Mouse (Mus musculus): ENCODE data around the gene Slc38a9. TPM values are rescaled to one million over a fixed set of nuclear protein-coding genes. Genes with fewer than 3 reads are reported as not detected.
"Not testable (repeated sequence)": the region's sequence is repeated elsewhere in the genome, so short reads cannot be mapped to it uniquely, and the experiment has no call there.

Gene Slc38a9
- polyA plus RNA-seq, 1 experiment from 2014 or later, result 47.3 TPM

GRCm38 (mm10) chr13:112683312-112683711 is 22.8 kb downstream of the Slc38a9 start:
- DNase-seq (ENCODE audit: low spot score), result no peak

DNA sequence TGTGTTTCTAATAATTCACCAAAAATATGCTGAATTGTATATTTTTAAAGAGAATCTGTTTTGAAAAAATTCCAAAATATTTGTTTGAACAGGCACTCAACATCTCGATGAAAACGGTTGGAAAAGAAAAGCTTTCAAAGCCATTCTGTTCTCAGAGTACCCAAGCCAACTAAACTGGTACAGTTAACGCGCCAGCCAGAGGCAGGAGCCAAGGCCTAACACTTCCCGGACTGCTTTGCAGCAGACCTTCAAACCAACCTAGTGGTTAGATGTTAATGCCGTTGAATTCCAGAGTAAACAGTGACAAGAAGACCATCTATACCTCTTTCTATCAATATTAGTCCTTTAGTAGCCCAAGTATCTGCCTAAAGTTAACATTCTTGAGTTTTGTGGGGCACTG is 23.4 kb downstream of the Slc38a9 start:
- DNase-seq (ENCODE audit: low spot score), result no peak

DNA sequence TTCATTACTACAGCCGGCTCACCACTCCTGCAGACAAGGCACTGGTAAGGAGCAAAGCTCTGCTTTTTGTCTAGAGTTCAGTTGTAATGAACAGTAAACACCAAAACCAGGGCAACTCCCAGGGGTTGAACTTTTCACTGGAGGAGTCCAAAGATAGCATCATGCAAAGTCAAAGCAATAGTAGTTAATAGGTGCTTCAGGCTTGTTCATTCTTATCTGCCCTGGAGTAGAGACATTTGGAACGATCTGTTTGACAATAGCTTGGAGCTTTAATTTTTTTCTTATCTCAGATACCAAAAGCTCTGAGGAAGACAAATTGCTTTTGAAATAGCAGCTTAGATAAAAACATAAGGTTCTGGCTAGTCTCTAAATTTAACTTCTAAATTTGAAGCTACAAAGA is 25.6 kb downstream of the Slc38a9 start:
- DNase-seq (ENCODE audit: low spot score), result no peak

GRCm38 (mm10) chr13:112692870-112693553 is 32.5 kb downstream of the Slc38a9 start:
- no peak for DNase-seq (ENCODE audit: low spot score)

- DNase-seq (ENCODE audit: low spot score), result no peak
Measured at GRCm38 (mm10) chr13:112695526-112696240, 35.1 kb downstream of the Slc38a9 start.

- no peak for DNase-seq (ENCODE audit: low spot score)
Measured at GRCm38 (mm10) chr13:112701256-112701655, 40.7 kb downstream of the Slc38a9 start.

- no peak for DNase-seq (ENCODE audit: low spot score)
Measured at GRCm38 (mm10) chr13:112706351-112706750, 45.8 kb downstream of the Slc38a9 start.

- DNase-seq (ENCODE audit: low spot score), result no peak
Measured at GRCm38 (mm10) chr13:112720078-112720736, 59.7 kb downstream of the Slc38a9 start.

- no peak for DNase-seq (ENCODE audit: low spot score)
Measured at GRCm38 (mm10) chr13:112721946-112722729, 61.6 kb downstream of the Slc38a9 start.

DNA sequence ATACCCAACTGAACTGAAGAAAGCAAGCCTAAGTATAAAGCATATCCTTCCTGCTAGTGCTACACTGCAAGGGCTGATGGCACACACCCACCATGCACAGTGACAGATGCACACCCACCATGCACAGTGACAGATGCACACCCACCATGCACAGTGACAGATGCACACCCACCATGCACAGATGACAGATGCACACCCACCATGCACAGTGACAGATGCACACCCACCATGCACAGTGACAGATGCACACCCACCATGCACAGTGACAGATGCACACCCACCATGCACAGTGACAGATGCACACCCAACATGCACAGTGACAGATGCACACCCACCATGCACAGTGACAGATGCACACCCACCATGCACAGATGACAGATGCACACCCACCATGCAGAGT is 63.7 kb downstream of the Slc38a9 start:
- DNase-seq (ENCODE audit: low spot score), result not testable (repeated sequence)

- DNase-seq (ENCODE audit: low spot score), result no peak
Measured at GRCm38 (mm10) chr13:112726002-112726401, 65.5 kb downstream of the Slc38a9 start.

DNA sequence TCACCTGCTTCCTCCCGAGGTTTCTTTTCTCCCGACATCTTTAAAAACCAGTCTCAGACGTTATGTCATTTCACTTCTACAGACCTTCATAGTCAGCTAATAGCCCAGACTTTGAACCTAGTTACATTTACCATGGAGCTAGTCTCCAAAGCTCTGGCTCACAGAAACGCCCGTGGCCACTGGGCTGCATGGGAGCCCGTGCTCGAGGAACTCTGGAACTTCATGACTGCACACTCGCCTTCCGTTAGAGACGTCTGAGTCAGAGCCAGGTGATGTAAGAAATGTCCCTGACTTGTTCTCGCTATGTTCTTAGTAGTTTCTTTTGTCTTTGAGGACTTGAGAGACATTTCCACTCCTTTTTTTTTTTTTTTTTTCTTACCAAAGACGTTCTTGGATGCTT is 72.8 kb downstream of the Slc38a9 start:
- DNase-seq (ENCODE audit: low spot score), result no peak

DNA sequence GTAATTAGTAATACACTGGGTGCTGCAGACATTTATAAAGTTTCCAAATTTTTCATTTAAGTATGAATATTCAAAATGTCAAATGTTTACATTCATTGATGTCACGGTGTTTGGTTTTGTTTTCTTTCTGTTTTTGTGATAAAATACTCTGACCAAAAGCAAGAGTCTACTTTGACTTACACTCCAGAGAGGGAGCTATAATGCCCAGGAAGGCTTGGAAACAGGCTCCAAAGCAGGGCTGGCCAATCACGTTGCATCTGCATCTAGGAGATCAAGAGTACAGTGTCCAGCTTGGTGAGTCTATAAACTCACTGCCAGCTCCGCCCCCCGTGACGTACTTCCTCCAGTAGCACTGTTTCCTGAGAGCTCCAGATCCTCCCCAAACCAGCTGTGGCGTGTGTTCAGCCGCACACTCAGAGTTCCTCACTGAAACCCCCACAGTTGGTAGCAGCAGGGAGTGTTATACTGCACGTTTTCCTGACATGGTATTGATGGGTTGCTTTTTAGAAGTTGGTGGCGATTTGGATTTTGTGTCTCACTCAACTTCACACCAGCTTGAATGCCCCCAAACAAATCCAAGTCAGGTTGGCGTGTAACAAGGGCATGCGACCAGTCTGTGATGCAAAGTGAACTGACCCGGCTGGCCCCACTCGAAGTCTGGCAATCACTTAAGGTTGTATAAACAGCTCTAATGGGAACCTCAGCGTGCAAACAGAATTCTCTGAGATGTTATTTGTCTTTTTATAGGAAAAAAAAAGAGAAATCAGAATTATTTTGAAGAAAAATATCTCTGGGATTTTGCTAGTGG is 74.6 kb downstream of the Slc38a9 start:
- peak; percentile 49 for DNase-seq (ENCODE audit: low spot score)

DNA sequence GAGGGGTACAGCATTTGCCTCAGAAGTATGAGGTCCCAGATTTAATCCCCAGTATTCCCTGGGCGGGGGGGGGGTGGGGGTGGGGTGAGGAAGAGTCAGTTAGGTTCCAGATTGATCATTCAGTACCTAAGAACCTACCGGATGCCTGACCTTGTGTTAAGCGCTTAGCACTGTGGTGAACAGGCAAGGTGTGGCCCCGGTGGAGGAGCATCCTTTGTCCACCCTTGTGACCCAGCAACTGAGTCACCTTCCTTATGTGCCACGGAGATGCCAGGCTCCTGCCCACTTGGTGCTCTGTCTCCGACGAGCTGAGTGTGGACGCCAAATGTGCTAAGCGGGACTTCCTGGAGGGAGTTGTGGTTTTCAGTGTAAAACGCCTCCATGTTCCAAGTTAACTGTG is 75.9 kb downstream of the Slc38a9 start:
- DNase-seq (ENCODE audit: low spot score), result no peak

GRCm38 (mm10) chr13:112737110-112737509 is 76.6 kb downstream of the Slc38a9 start:
- DNase-seq (ENCODE audit: low spot score), result no peak

DNA sequence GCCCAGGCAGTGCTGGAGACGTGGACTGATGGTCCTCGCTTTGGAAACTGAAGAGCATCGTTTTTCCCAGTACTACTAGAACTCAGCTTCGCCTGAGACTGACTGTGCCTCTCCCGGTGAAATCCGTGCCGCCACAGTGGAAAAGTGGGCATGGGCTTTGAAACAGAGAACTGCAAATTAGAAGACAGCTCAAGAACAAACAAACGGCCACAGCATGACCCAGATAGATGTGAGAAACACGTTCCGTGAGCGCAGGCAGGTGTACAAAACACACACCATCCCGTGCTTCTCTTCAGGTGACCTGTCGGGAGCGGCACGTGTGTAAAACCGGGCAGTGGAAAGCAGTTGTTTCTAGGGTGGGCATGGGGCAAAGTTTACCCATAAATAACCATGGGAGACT is 77.5 kb downstream of the Slc38a9 start:
- no peak for DNase-seq (ENCODE audit: low spot score)

DNA sequence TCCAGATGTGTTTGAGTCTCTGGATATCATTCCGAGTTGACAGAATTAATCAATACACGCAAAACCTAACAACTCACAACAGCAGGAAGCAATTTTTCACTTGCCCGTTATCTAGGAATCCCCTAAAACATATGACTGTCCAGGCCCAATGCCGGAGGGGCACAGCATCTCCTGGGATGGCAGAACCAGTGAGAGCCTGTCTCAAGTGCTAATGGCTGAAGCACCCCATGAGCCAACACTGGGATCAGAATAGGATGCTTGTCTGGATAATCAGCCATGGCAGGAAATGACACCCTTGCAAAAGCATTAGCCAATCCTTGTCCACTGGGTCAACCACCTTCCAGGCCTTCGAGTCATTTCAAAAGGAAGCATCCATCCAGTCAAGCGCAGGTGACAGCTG is 79.5 kb downstream of the Slc38a9 start:
- no peak for DNase-seq (ENCODE audit: low spot score)

DNA sequence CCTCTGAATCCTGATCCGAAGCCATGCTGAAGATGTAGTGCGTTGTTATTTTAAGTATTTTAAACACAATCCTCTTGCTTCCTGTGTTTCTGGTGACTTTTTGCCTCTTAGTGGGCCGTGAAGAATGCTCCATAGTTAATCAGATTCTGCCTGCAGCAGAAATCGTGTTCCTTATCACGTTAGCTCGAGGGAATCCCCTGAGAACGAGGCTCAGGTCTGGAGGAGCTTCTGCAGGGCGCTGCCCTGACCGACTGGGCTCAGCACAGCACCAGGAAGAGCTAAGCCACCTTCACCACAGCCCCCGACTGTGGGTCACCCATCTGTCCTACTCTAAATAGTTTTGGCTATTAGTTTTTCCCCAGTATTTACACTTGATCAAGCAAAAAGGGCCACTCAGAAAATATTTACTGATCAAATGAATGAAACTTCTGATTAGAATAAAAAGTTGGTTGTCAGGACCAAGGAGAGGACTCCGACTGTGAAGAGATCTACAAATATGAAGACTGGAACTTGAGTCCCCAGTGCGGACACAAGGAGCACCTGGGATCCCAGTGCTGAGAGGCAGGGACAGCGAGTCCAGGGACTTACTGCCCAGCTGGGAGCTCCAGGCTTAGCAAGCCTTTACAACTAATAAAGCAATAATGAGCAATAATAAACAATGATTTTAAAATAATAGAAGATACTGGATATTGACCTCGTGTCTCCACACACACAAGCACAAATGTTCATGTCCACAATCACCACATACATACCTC is 81.7 kb downstream of the Slc38a9 start:
- no peak for DNase-seq (ENCODE audit: low spot score)

- DNase-seq (ENCODE audit: low spot score), result no peak
Measured at GRCm38 (mm10) chr13:112743647-112744046, 83.1 kb downstream of the Slc38a9 start.

All from thymus, postnatal 0 days (tissue).